Mouse (Mus musculus) thymus, adult 18-20 months (tissue): ENCODE measurements around the gene Arhgef7.

Experiments
- DNase-seq, 2 experiments: peaks; one replicate each; pipeline ENCODE4 v3.0.0; 2022; ENCODE audit warnings: mixed read lengths in 2 of 2

Arhgef7 gene

DNA sequence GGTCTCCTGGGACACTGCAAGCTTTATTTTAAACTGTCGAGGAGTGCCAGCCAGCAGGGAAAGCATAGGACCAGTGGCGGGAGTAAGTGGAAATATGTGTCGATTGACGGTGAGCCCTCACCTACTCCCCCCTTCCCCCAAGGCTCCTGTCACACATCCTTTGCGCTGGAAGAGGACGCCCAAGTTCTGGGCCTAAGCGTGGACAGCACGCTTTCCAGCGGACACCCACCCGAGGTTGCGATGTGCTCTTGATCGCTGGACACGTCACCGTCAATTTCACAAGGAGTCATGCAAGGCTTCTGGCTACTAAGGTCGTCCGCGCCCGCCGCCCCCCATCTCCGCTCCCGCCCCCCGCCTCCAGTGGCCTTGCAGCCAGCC lies 259 bp upstream of the Arhgef7 start:
- DNase-seq, result no peak

GRCm38 (mm10) chr8:11728482-11729295 lies 1.2 kb downstream of the Arhgef7 start:
- no peak for DNase-seq

DNA sequence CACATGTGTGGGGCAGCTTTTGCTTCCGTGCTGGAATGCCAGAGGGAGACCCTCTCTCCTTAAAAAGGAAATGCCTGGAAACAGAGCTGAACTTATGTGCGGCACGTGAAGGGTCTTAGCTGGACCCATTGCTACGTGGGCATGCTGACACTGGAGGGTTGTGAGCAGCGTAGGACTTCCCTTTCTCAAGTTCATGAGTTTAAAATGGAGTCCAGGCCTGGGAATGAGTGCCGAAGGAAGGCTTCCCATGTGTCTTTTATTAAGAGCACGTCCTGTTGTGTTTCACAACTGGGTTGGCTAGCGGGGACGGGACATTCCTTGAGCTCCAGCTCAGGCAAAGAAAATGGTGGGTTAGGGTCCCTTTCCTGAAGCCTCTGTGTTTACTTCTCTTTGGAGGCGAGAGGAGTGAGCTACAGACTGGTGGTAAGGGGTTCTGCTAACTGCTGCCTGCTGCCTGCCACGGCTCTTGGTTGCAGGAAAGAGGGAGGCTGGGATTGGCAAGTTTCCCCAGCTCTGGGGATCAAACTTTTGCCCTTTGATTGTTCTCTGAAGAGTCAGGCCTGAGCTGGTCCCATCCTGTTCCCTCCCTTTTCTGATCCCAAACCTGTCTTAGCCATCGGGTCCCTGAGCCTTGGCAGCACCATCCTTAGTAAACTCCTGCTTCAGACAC lies 2.9 kb downstream of the Arhgef7 start:
- DNase-seq, result no peak

DNA sequence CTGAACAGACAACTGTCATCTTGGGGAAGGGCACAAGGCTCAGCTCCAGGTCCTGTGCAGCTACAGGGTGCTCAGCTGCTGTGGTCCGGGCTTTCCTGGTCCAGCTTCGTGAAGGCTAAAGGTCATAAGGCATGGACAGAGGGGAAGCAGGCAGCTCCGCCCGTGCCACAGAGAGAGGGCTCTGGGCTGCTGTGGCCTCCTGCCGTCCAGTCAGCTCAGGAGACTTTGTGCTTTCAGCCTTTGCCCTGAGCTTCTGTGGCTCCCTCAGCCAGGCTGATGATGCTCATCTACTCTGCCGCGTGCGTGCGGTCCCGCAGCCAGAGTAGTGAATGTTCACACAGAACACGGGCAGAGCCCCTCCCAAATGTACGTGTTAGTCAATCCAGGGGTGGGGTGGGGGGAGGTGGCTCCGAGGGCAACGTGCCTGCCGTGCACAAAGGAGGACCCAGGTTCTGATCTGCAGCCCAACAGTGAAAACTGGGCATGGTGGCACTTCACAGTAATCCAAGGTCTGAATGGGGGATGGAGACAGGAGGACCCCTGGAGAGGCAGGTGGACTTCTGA lies 8.2 kb downstream of the Arhgef7 start:
- DNase-seq, result no peak

GRCm38 (mm10) chr8:11737096-11737495 lies 9.6 kb downstream of the Arhgef7 start:
- no peak for DNase-seq

- DNase-seq, result no peak
Measured at GRCm38 (mm10) chr8:11739082-11739481, 11.6 kb downstream of the Arhgef7 start.

GRCm38 (mm10) chr8:11740857-11741256 lies 13.3 kb downstream of the Arhgef7 start:
- DNase-seq, result no peak

DNA sequence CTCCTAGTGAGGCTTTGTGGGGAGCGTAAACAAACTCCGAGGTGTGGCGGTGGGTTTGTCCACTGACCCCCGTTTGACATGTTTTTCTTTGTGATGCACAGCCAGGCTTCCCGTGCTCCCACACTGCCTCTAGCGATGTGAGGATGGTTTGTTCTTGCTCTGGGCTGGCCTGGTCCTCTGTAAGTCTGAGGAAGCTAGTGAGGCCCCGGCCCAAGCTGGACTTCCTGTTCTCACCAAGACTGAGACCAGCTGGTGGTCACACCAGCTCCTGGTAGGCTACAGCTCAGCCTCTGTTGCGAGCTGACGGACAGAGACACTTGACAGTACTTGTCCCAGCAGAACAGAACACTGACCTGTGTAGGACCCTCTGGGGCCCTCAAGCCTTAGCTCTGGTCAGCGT lies 16.1 kb downstream of the Arhgef7 start:
- DNase-seq, result no peak

DNA sequence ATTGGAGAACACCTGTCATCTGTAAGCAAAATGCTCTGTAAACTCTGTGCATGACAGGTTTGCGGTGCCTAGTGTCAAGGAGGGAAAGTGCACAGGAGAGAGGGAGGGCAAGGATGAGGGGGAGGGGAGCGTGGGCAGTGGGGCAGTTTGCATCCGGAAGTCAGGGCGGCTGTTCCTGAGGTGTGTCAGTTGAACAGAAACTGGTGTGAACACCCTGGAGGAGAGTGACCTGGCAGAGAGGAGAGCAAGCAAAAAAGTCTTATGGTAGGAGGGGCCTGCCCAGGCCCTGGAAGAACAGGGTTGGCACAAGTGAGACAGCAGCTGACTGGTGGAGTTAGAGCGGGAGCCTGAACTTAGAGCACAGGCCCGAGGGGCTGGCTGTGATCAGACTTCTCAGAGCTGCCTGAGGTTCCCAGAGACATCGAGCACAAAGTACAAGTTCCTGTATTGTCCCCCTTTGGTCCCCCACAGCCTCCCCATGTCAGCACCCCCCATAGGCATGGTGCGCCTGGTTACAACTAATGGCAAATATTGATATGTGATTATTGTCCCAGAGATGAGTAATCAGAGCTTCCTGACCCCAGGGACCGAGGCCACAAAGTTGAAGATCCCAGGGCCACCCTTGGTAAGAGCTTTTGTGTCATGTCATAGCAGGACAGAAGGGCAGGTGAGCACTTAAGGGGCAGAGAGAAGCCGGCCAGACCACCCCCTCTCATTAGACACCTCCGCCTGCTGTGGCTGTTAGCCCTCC lies 19.5 kb downstream of the Arhgef7 start:
- no peak for DNase-seq

GRCm38 (mm10) chr8:11749472-11749871 lies 22.0 kb downstream of the Arhgef7 start:
- no peak for DNase-seq

DNA sequence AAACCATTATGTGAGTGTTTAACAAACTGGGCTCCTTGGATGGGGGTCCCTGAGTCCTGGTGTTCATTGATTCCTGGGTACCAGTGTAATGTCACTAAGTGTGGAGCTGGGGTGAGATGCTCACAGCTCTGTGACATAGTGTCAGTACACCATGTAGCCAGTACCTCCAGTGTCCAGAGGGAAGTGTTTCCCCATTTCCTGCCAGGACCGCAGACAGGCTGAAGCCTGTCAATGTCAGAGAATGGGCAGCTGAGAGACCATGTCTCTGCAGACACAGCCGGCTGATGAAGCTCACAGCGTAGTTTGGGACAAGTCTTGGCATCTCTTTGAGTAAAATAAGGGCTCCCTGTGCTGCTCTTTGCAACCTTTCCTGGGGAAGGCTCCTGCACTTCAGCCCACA lies 24.8 kb downstream of the Arhgef7 start:
- DNase-seq, result no peak

GRCm38 (mm10) chr8:11753155-11753941 lies 25.8 kb downstream of the Arhgef7 start:
- no peak for DNase-seq

- DNase-seq, result no peak
Measured at GRCm38 (mm10) chr8:11754723-11755122, 27.2 kb downstream of the Arhgef7 start.

DNA sequence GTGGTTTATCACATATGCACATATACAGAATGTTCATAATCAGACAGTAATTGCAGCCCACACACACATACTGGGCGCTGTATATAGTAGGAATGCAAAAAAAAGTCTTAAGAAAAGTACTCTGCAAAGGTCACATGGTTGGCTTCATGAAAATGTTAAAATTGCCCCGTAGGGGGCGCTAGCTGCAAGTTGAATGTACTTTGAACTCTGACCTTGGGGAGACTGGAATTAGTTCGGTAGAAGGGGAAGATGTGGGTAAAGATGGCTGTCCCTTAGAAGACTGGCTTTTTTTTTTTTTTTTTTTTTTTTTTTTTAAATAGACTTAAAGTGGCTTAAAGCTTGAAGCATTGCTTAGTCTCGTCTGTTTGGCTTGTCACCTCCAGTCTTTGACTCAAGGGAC lies 28.4 kb downstream of the Arhgef7 start:
- peak; percentile 34 to 64 for DNase-seq

DNA sequence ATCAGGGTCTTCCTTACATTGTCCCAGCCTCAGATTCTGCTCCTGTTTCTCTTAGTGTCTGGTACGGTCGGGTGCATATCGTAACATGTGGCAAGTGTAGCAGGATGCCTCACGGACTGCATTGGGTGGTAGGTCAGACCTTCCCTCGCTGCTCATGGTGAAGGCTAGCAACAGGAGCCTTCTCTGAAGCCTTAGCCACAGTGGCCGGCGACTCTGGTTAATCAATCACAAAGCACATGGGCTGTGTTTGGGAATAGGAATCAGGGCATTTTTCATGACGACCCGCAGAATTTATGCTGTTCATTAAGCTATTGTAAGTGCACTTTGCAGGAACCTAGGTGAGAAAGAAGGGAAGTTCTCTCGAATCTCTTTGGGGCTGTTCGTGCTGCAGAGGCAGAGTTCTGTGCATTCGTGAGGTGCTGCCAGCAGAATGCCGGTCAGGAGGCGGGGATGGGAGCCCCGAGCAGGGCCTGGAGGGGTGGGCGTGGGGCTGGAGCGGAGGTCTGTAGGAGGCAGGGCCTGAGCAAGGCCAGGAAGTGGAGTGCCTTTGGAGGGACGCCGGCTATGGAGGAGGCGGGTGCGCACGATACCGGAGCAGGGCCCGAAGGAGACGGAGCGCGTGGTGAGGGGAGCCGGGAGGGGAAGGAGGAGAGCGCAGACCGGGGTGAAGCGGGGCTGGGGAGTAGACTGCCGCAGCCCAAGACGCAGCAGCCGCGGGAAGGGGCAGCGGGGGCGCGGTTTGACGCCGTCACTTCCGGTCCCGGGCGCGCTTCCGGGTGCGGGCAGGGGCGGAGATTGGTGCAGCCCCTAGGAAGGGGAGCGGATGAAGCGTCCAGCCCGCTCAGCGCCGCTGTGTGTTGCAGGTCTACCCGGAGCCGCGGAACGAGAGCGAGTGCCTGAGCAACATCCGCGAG lies 30.3 kb downstream of the Arhgef7 start:
- DNase-seq, result peak; percentile 91

DNA sequence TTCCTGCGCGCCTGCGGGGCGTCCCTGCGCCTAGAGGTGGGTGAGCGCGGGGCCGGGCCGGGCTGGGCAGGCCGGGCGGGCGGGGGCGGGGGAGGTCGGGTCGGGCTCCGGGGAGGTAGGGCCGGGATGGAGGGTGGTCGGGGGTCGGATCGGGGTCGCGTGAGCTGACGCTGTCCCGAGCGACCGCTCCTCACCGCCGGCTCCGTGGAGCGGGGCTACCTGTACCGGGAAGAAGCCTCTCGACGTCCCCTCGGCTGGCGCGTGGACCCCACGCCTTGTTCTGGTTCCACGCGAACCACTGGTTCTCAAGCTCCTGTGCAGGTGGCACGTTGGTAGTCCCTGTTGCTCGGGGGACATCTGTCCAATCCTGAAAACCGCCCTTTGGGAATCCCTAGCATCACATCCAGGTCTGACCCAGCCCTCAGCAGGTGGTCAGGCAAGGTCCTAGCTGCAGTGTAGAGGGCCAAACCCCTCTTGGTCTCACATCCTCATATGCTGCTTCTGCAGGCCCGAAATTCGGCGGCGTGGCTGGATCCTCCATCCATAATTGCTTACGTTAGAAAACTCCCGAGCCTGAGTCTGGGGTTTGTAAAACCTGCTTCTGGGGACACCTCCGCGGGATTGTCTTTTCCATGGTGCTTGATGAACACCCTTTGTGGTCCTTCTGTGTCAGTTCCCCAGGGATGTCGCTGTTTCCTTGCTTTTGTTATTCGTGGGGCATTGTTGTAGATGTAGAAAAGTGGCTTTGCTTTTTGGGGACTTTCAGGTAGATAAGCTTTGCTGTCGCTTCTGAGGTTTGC lies 31.2 kb downstream of the Arhgef7 start:
- no peak for DNase-seq

- no peak for DNase-seq
Measured at GRCm38 (mm10) chr8:11761551-11761950, 34.0 kb downstream of the Arhgef7 start.

GRCm38 (mm10) chr8:11762048-11762447 lies 34.5 kb downstream of the Arhgef7 start:
- DNase-seq, result no peak

DNA sequence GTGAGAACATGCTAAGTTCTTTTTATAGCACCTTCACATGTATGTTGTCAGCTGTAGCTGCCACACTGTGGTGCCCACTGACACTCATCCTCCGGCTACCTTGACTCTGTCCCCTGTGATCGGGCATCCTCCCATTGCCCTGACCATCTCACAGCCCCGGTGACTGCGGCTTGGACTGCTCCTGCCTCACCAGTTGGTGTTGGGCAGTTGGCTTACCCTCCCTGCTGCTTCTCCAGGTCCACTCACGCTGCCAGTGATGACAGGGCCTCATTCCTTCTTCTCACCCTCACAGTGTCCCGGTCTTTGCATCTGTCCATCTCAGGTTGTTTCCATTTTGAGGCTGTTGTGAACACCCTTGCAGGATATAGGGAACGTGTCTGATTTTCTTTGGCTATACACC lies 35.3 kb downstream of the Arhgef7 start:
- DNase-seq, result no peak

DNA sequence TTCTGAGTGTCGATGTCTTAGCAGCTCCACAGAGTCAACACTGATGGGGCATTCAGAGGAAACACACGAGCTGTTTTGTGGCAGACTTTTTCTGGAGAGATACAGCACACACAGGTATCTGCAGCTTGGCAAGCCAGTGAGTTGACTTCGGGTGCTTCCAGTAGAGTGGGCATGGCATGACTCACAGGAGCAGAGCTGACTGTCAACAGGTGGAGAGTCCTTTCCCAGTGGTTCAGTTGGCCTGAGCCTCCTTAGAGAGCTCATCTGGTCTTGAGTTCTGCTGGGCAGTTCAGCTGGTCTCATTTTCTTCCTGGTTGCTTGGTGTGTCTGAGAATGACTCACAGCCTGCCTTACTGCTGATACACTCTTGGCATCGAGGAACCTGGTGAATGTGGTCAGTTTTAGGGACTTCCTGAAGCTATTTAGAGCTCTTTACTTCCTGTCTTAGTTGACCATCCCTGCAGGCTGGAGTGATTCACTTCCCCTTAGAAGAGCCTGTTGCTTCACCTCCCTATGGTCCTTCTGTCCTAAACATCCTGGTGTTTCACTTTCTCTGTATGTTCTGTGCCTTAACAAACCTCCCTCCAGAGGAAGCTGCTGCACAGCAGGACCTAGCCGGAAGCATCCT lies 39.8 kb downstream of the Arhgef7 start:
- DNase-seq, result no peak
